Mouse (Mus musculus) bone marrow, adult 2 months (tissue): ENCODE measurements at regions not wholly inside any gene's neighbourhood (a gene's known extent, or its start where the extent isn't known, plus 50 kb on each side); places are given as distances from the start of the nearest gene placed in this dataset.

ENCODE experiments used
- CTCF ChIP-seq: fragments of 200-500 bp; IDR thresholded peaks from 2 replicates; pipeline ENCODE4 v1.5.1; 2011; ENCODE audit warnings: low read length, control low read depth; ENCODE audit not compliant: control insufficient read depth, insufficient read depth
- POLR2A ChIP-seq: fragments of 200-500 bp; IDR thresholded peaks from 2 replicates; pipeline ENCODE4 v1.6.1; 2011; ENCODE audit warnings: low read depth, mild to moderate bottlenecking, control low read depth, low read length, borderline replicate concordance; ENCODE audit not compliant: control insufficient read depth

DNA sequence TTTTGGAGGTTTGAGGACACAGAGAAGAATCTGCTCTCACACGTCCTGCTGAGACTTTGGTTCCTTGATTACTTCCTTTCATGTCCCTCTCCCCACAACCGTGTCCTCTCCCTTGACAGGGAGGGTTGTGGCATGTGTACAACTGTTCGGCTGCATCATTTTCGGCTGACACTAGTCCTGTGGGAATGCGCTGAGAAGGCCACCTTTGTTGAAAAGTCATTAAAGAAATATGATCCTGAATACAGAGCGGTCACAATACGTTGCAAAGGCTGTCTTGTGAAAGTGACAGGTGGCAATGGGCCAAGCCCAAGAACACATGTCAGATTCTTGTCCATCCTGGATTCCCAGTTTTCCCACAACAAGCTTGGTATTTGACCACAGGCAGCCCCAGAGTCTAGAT is 92.8 kb upstream of the Tut7 start:
- TF ChIP-seq CTCF = no peak
- no peak for TF ChIP-seq POLR2A
